Mouse (Mus musculus) left cerebral cortex, adult 2 months (tissue): ENCODE measurements at regions not wholly inside any gene's neighbourhood (a gene's known extent, or its start where the extent isn't known, plus 50 kb on each side); places are given as distances from the start of the nearest gene placed in this dataset.

Experiments used
- DNase-seq, 2 experiments: peaks; one replicate each; pipeline ENCODE4 v3.0.0; 2021 to 2022; ENCODE audit warnings: low spot score in 2 of 2, mixed read lengths in 1 of 2; ENCODE audit errors: extremely low spot score in 1 of 2
- H3K27ac ChIP-seq: fragments of 200-600 bp; 2 replicates; pipeline ENCODE4 v1.8.1; 2022
- H3K4me3 ChIP-seq: fragments of 200-600 bp; 2 replicates; pipeline ENCODE4 v1.8.1; 2022
- CTCF ChIP-seq: fragments of 200-600 bp; IDR thresholded peaks from 2 replicates; pipeline ENCODE4 v1.8.1; 2022; ENCODE audit warnings: antibody characterized with exemption, mild to moderate bottlenecking, moderate library complexity
- intact Hi-C: fragments of 180-260 bp; cut with DNase I; formaldehyde crosslinking; loops from one replicate; pipeline ENCODE4 v1.15.1; 2025

- TF ChIP-seq CTCF, result no peak
- intact Hi-C loops, result no loop called here
- Histone ChIP-seq H3K4me3 (no peak overlapping the region), H3K27ac (no peak overlapping the region)
- no peak for DNase-seq
These were observed 202.6 kb downstream of the Slitrk5 start for GRCm38 (mm10) chr14:111877524-111877923.

- DNase-seq, result no peak
- H3K27ac ChIP-seq, result no peak overlapping the region
- TF ChIP-seq CTCF, result no peak
- H3K4me3 ChIP-seq, result no peak overlapping the region
- intact Hi-C loops, result no loop called here
These were observed 203.1 kb downstream of the Slitrk5 start for GRCm38 (mm10) chr14:111878033-111878432.

- no peak for DNase-seq
- no peak overlapping the region for H3K27ac ChIP-seq
- intact Hi-C loops, result no loop called here
- H3K4me3 ChIP-seq, result no peak overlapping the region
- TF ChIP-seq CTCF, result no peak
These were observed 209.1 kb downstream of the Slitrk5 start for GRCm38 (mm10) chr14:111883952-111884351.

GRCm38 (mm10) chr14:111887688-111888087 is 212.8 kb downstream of the Slitrk5 start:
- intact Hi-C loops, result loop anchor here (5.0 kb wide), 1 partner anchor 140 kb away; no protein-coding TSS in a partner anchor
- no peak for DNase-seq
- no peak for TF ChIP-seq CTCF
- Histone ChIP-seq H3K27ac (no peak overlapping the region), H3K4me3 (no peak overlapping the region)

GRCm38 (mm10) chr14:111888781-111889180 is 213.9 kb downstream of the Slitrk5 start:
- intact Hi-C loops, result loop anchor here (5.0 kb wide), 1 partner anchor 139 kb away; no protein-coding TSS in a partner anchor

More at GRCm38 (mm10) chr14:111888781-111889180, 213.9 kb downstream of the Slitrk5 start:
- TF ChIP-seq CTCF, result no peak
- Histone ChIP-seq H3K27ac (no peak overlapping the region), H3K4me3 (no peak overlapping the region)
- no peak for DNase-seq
